Mouse (Mus musculus) liver, adult 2 months (tissue): ENCODE results near the gene Tecta.

Experiments
- CTCF ChIP-seq: fragments of 200-500 bp; IDR thresholded peaks from 2 replicates; pipeline ENCODE4 v1.5.1; 2011; ENCODE audit warnings: low read depth, low read length, control low read depth
- POLR2A ChIP-seq: fragments of 200-500 bp; IDR thresholded peaks from 2 replicates; pipeline ENCODE4 v1.6.1; 2011; ENCODE audit warnings: low read length, control low read depth; ENCODE audit not compliant: insufficient read depth; ENCODE audit errors: extremely low read depth

DNA sequence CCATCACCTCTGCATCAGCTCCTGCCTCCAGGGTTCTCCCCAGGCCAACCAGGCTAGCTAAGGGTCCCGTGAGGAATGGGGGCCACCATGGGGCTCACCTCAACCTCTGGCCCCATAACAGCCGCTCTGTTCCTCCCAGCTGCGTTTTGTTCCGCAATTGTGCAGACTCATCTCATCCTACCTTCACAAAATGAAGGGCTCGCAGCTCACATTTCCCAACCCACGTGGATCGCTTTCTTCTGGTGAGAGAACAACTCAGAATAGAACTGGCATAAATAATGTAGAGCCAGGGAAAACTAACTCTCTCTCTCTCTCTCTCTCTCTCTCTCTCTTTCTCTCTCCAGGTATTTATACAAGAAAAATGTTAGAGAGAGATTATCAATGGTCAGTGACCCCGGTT is 76.5 kb downstream of the Tecta start:
- no peak for TF ChIP-seq CTCF
- TF ChIP-seq POLR2A, result no peak
